Mouse (Mus musculus) frontal cortex, postnatal 36 days (tissue): ENCODE measurements around the gene Cd200r1.

ENCODE experiments used
- DNase-seq, 2 experiments: peaks; one replicate each; pipeline ENCODE4 v3.0.0; 2022; ENCODE audit warnings: low spot score in 2 of 2

Cd200r1 gene

GRCm38 (mm10) chr16:44765555-44766319 is at the start of gene Cd200r1:
Gene Cd200r1, plus strand, starts transcription at chr16:44765736.
- no peak for DNase-seq

- DNase-seq, result peak in 1 of 2 experiments; percentile 60
Measured at GRCm38 (mm10) chr16:44716305-44717140, 49.0 kb upstream of the Cd200r1 start.

- no peak for DNase-seq
Measured at GRCm38 (mm10) chr16:44717141-44717634, 48.3 kb upstream of the Cd200r1 start.

GRCm38 (mm10) chr16:44717838-44718237 is 47.7 kb upstream of the Cd200r1 start:
- DNase-seq, result no peak

- DNase-seq, result no peak
Measured at GRCm38 (mm10) chr16:44719349-44719748, 46.2 kb upstream of the Cd200r1 start.

GRCm38 (mm10) chr16:44720518-44720917 is 45.0 kb upstream of the Cd200r1 start:
- DNase-seq, result no peak

GRCm38 (mm10) chr16:44722666-44723065 is 42.9 kb upstream of the Cd200r1 start:
- no peak for DNase-seq

GRCm38 (mm10) chr16:44724083-44724787 is 41.3 kb upstream of the Cd200r1 start, which contains the start of gene Nepro:
Gene Nepro, plus strand, starts transcription at chr16:44724301.
- peak; percentile 96 to 98 for DNase-seq

GRCm38 (mm10) chr16:44724847-44725246 is 40.7 kb upstream of the Cd200r1 start:
- no peak for DNase-seq

- DNase-seq, result peak; percentile 73 to 94
Measured at GRCm38 (mm10) chr16:44725286-44726223, 40.0 kb upstream of the Cd200r1 start.

GRCm38 (mm10) chr16:44727525-44727924 is 38.0 kb upstream of the Cd200r1 start:
- DNase-seq, result no peak

GRCm38 (mm10) chr16:44734059-44734458 is 31.5 kb upstream of the Cd200r1 start:
- DNase-seq, result no peak

GRCm38 (mm10) chr16:44735676-44736075 is 29.9 kb upstream of the Cd200r1 start:
- DNase-seq, result no peak

GRCm38 (mm10) chr16:44736118-44736517 is 29.4 kb upstream of the Cd200r1 start:
- DNase-seq, result no peak

- DNase-seq, result no peak
Measured at GRCm38 (mm10) chr16:44742753-44743152, 22.8 kb upstream of the Cd200r1 start.

GRCm38 (mm10) chr16:44745471-44745865 is 20.1 kb upstream of the Cd200r1 start:
- no peak for DNase-seq

- DNase-seq, result peak; percentile 89 to 92
Measured at GRCm38 (mm10) chr16:44745866-44746562, 19.5 kb upstream of the Cd200r1 start, which contains the start of gene Gtpbp8. Gene Gtpbp8, minus strand, starts transcription at chr16:44746363.

- no peak for DNase-seq
Measured at GRCm38 (mm10) chr16:44748007-44748406, 17.5 kb upstream of the Cd200r1 start.

- DNase-seq, result no peak
Measured at GRCm38 (mm10) chr16:44757700-44758099, 7.8 kb upstream of the Cd200r1 start.

- no peak for DNase-seq
Measured at GRCm38 (mm10) chr16:44761811-44762210, 3.7 kb upstream of the Cd200r1 start.
